ENCODE assay signal across 9 mouse cellular contexts in genomic region chr3:96692506-96692905, GRCm38 (mm10). TPM values are rescaled to one million over a fixed set of nuclear protein-coding genes. Genes with fewer than 3 reads are reported as not detected.
DNase-seq lines count a peak whose midpoint lies in the region; ATAC-seq and TF ChIP-seq lines count a peak whose summit lies in the region.
"Had no signal": no experiment of that assay in that cellular context is flagged by ENCODE, and none has a peak within 500 bp of the region (broad histone marks: within the 10 kb centered on the region; RNA-seq: fewer than 3 reads in every experiment).

No protein-coding gene starts in this region.

- peak; percentile 68 for TF ChIP-seq CTCF in kidney, postnatal 0 days (IDR thresholded peaks at IDR 0.05; ENCODE audit: low read depth)
- TF ChIP-seq CTCF in ES-Bruce4 (IDR thresholded peaks at IDR 0.05; ENCODE audit: low read depth, low read length) = peak; percentile 58

- no peak overlapping the region for H3K9ac ChIP-seq in kidney, postnatal 0 days (ENCODE audit: low read depth, low read length)
- no peak overlapping the region for H3K9ac ChIP-seq in kidney, embryonic 14.5 days (ENCODE audit: low read depth, low read length)
- no peak overlapping the region for H3K9ac ChIP-seq in ES-Bruce4 (ENCODE audit: low read depth, poor library complexity, severe bottlenecking)
- H3K9ac ChIP-seq: forebrain, embryonic 13.5 days; limb, embryonic 12.5 days had no signal

- H3K36me3 ChIP-seq in kidney, postnatal 0 days (ENCODE audit: insufficient read depth, low read length) = no peaks in the 10 kb centered on the region
- no peaks in the 10 kb centered on the region for H3K36me3 ChIP-seq in kidney, embryonic 14.5 days (ENCODE audit: control insufficient read depth, insufficient read depth, low read length)
- H3K36me3 ChIP-seq in ES-Bruce4 (ENCODE audit: control insufficient read depth, insufficient read depth, low read length, poor library complexity, severe bottlenecking) = no peaks in the 10 kb centered on the region
- H3K36me3 ChIP-seq: limb, embryonic 12.5 days had no signal

- TF ChIP-seq POLR2A in ES-Bruce4 (IDR thresholded peaks at IDR 0.05; ENCODE audit: insufficient read depth, low read length) = no peak

- TF ChIP-seq EP300 in ES-Bruce4 (IDR thresholded peaks at IDR 0.05; ENCODE audit: insufficient read depth, low read depth, low read length) = no peak

- H3K4me1 ChIP-seq in kidney, postnatal 0 days (replicated peaks; ENCODE audit: insufficient read depth, low read length) = peaks cover 4% of the 10 kb centered on the region
- 0 out of 2 replicates have a peak, but pooled peaks cover 9% of the 10 kb centered on the region for H3K4me1 ChIP-seq in kidney, embryonic 14.5 days (ENCODE audit: control insufficient read depth, insufficient read depth, low read length)
- no peaks in the 10 kb centered on the region for H3K4me1 ChIP-seq in ES-Bruce4 (ENCODE audit: control insufficient read depth, insufficient read depth, low read length)

- H3K4me2 ChIP-seq in kidney, postnatal 0 days (ENCODE audit: low read length) = no peak overlapping the region
- H3K4me2 ChIP-seq in kidney, embryonic 14.5 days (replicated peaks; ENCODE audit: low read depth, low read length) = no peak overlapping the region
- H3K4me2 ChIP-seq: forebrain, embryonic 13.5 days; limb, embryonic 12.5 days had no signal

- no peak for ATAC-seq in kidney, postnatal 0 days (replicated peaks; ENCODE audit: low FRiP score, low read depth)
- ATAC-seq in kidney, embryonic 14.5 days (ENCODE audit: low FRiP score, low TSS enrichment) = no peak
- no peak for ATAC-seq in megakaryocyte, adult 5-6 weeks (ENCODE audit: poor library complexity, severe bottlenecking)
- ATAC-seq: forebrain, embryonic 13.5 days had no signal

- H3K4me3 ChIP-seq in kidney, postnatal 0 days (replicated peaks; ENCODE audit: low read depth, low read length) = no peak overlapping the region
- H3K4me3 ChIP-seq in kidney, embryonic 14.5 days (ENCODE audit: low read length) = no peak overlapping the region
- H3K4me3 ChIP-seq in ES-Bruce4 (ENCODE audit: low read depth, low read length) = peak overlapping the region; percentile 19; the same call in 1 of the 2 replicates
- H3K4me3 ChIP-seq: forebrain, embryonic 13.5 days; limb, embryonic 12.5 days had no signal

- H3K27me3 ChIP-seq in kidney, postnatal 0 days (ENCODE audit: insufficient read depth, low read length) = no peaks in the 10 kb centered on the region
- H3K27me3 ChIP-seq in kidney, embryonic 14.5 days (ENCODE audit: control insufficient read depth, insufficient read depth, low read length) = 0 out of 2 replicates have a peak, but pooled peaks cover 3% of the 10 kb centered on the region
- no peaks in the 10 kb centered on the region for H3K27me3 ChIP-seq in ES-Bruce4 (ENCODE audit: control insufficient read depth, insufficient read depth, low read length, poor library complexity, severe bottlenecking)
- H3K27me3 ChIP-seq: forebrain, embryonic 13.5 days had no signal

- 11% methylated on average over 3 of the region's 3 CpGs for WGBS in kidney, postnatal 0 days
- WGBS in kidney, embryonic 14.5 days = 22% methylated on average over 3 of the region's 3 CpGs

- DNase-seq in kidney, postnatal 0 days (ENCODE audit: low spot score) = peak; percentile 68
- DNase-seq in 3T3-L1 (ENCODE audit: low read depth, low spot score) = peak; percentile 62
- DNase-seq in gastrocnemius, postnatal 25 days = peak; percentile 61
- no peak for DNase-seq in spleen, postnatal 36 days (ENCODE audit: low spot score in 2 of 2)

- no peak overlapping the region for H3K27ac ChIP-seq in kidney, postnatal 0 days
- H3K27ac ChIP-seq in kidney, embryonic 14.5 days (ENCODE audit: low read depth, low read length) = no peak overlapping the region
- H3K27ac ChIP-seq in ES-Bruce4 (ENCODE audit: insufficient read depth, low read length) = no peak overlapping the region
- H3K27ac ChIP-seq: forebrain, embryonic 13.5 days; limb, embryonic 12.5 days had no signal

- H3K9me3 ChIP-seq in kidney, postnatal 0 days (replicated peaks; ENCODE audit: low read length) = no peaks in the 10 kb centered on the region
- no peaks in the 10 kb centered on the region for H3K9me3 ChIP-seq in kidney, embryonic 14.5 days (ENCODE audit: control insufficient read depth, low read length)
- H3K9me3 ChIP-seq in ES-Bruce4 (replicated peaks; ENCODE audit: control insufficient read depth, insufficient read depth, low read length, poor library complexity, severe bottlenecking) = no peaks in the 10 kb centered on the region
- H3K9me3 ChIP-seq: forebrain, embryonic 13.5 days; limb, embryonic 12.5 days had no signal

RNA-seq across cellular contexts. Expression of gene Pias3, which starts 3.7 kb away (rescaled TPM):
- polyA plus RNA-seq in kidney, postnatal 0 days (2015; fragmentation: Nextera tagmentation; extraction: Ambion mirVana) = 38.7 and 39.1 TPM in 2 replicates
- polyA plus RNA-seq in kidney, embryonic 14.5 days (2014; fragmentation: Nextera tagmentation; extraction: Ambion mirVana) = 36.5 and 55.7 TPM in 2 replicates
- 31.8 and 42.1 TPM in 2 replicates for polyA plus RNA-seq in ES-Bruce4 (2011; ENCODE audit: insufficient read depth, insufficient read length, low read depth, missing spikeins)
- 1 to 10 TPM; 6.5 to 6.9 TPM for total RNA-seq in gastrocnemius, postnatal 25 days (2021)
- 18.6 and 26.6 TPM in 2 replicates for total RNA-seq in megakaryocyte, adult 5-6 weeks (2015)
- total RNA-seq in megakaryocyte, adult 5-6 weeks (2017) = 10.3 and 13.4 TPM in 2 replicates

RNA-seq across cellular contexts. Expression of gene Nudt17, which starts 15.9 kb away (rescaled TPM):
- 8.2 and 9.5 TPM in 2 replicates for polyA plus RNA-seq in kidney, postnatal 0 days (2015; fragmentation: Nextera tagmentation; extraction: Ambion mirVana)
- polyA plus RNA-seq in kidney, embryonic 14.5 days (2014; fragmentation: Nextera tagmentation; extraction: Ambion mirVana) = 10.4 and 10.8 TPM in 2 replicates
- polyA plus RNA-seq in ES-Bruce4 (2011; ENCODE audit: insufficient read depth, insufficient read length, low read depth, missing spikeins) = 9.9 and 10.7 TPM in 2 replicates
- under 1 TPM; 0.56 to 0.67 TPM for total RNA-seq in gastrocnemius, postnatal 25 days (2021)
- total RNA-seq in megakaryocyte, adult 5-6 weeks (2015) = 1.7 and 1.9 TPM in 2 replicates
- total RNA-seq in megakaryocyte, adult 5-6 weeks (2017) = 0.73 TPM in 1 of 2 replicates, not detected in the other

RNA-seq across cellular contexts. Expression of gene Ankrd35, which starts 22.6 kb away (rescaled TPM):
- 1.0 and 1.3 TPM in 2 replicates for polyA plus RNA-seq in kidney, postnatal 0 days (2015; fragmentation: Nextera tagmentation; extraction: Ambion mirVana)
- 0.33 and 0.37 TPM in 2 replicates for polyA plus RNA-seq in kidney, embryonic 14.5 days (2014; fragmentation: Nextera tagmentation; extraction: Ambion mirVana)
- polyA plus RNA-seq in ES-Bruce4 (2011; ENCODE audit: insufficient read depth, insufficient read length, low read depth, missing spikeins) = 3.5 and 3.7 TPM in 2 replicates
- total RNA-seq in gastrocnemius, postnatal 25 days (2021) = under 1 TPM; 0.51 to 0.67 TPM
- not detected in 2 replicates for total RNA-seq in megakaryocyte, adult 5-6 weeks (2015)
- total RNA-seq in megakaryocyte, adult 5-6 weeks (2017) = not detected in 2 replicates

RNA-seq across cellular contexts. Expression of gene Polr3c, which starts 34.9 kb away (rescaled TPM):
- polyA plus RNA-seq in kidney, postnatal 0 days (2015; fragmentation: Nextera tagmentation; extraction: Ambion mirVana) = 25.3 and 29.8 TPM in 2 replicates
- polyA plus RNA-seq in kidney, embryonic 14.5 days (2014; fragmentation: Nextera tagmentation; extraction: Ambion mirVana) = 30.3 and 38.5 TPM in 2 replicates
- polyA plus RNA-seq in ES-Bruce4 (2011; ENCODE audit: insufficient read depth, insufficient read length, low read depth, missing spikeins) = 43.0 and 46.6 TPM in 2 replicates
- 10 to 100 TPM; 18.0 to 20.6 TPM for total RNA-seq in gastrocnemius, postnatal 25 days (2021)
- 39.3 and 44.2 TPM in 2 replicates for total RNA-seq in megakaryocyte, adult 5-6 weeks (2015)
- 18.7 and 28.7 TPM in 2 replicates for total RNA-seq in megakaryocyte, adult 5-6 weeks (2017)

RNA-seq across cellular contexts. Expression of gene Rnf115, which starts 35.0 kb away (rescaled TPM):
- 59.0 and 59.2 TPM in 2 replicates for polyA plus RNA-seq in kidney, postnatal 0 days (2015; fragmentation: Nextera tagmentation; extraction: Ambion mirVana)
- 49.6 and 72.1 TPM in 2 replicates for polyA plus RNA-seq in kidney, embryonic 14.5 days (2014; fragmentation: Nextera tagmentation; extraction: Ambion mirVana)
- 49.9 and 52.3 TPM in 2 replicates for polyA plus RNA-seq in ES-Bruce4 (2011; ENCODE audit: insufficient read depth, insufficient read length, low read depth, missing spikeins)
- 100 to 1,000 TPM in 1 of 2 experiments, 10 to 100 TPM in 1; 87.8 to 109 TPM for total RNA-seq in gastrocnemius, postnatal 25 days (2021)
- 136 and 137 TPM in 2 replicates for total RNA-seq in megakaryocyte, adult 5-6 weeks (2015)
- 135 and 150 TPM in 2 replicates for total RNA-seq in megakaryocyte, adult 5-6 weeks (2017)

Comparison
In these comparisons a context has a peak if more than half of its experiments do, and no peak if none do; other contexts are left out.
1. DNase-seq: peak in kidney, postnatal 0 days (single experiment), 3T3-L1 (single experiment) and gastrocnemius, postnatal 25 days (single experiment); none in spleen, postnatal 36 days (0 of 2).